32 mouse cellular contexts compared by ENCODE assay signal in the genomic region with DNA sequence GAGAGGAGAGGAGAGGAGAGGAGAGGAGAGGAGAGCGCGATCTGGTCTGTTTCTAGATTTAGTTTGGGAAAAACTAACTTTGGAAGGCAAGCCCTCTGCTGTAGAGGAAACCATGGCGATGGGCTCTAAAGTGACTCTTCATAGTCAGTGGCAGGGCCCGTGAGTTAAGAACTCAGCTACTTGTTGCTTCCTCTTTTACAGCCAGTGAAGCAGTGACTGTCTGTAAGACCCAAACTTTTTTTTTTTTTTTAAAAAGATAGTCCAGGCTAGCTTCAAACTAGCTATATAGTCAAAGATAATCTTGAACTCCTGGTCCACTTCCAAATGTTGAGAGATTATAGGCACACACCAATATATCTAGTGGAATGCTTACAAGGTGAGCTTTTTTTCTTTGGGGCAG. TPM values are rescaled to one million over a fixed set of nuclear protein-coding genes. Genes with fewer than 3 reads are reported as not detected.
A peak's percentile ranks its signal among the peaks of the same experiment; 100 is the strongest.
DNase-seq lines count a peak whose midpoint lies in the region; ATAC-seq lines count a peak whose summit lies in the region.
"Had no signal": no experiment of that assay in that cellular context is flagged by ENCODE, and none has a peak within 500 bp of the region (broad histone marks: within the 10 kb centered on the region; RNA-seq: fewer than 3 reads in every experiment).

No protein-coding gene starts in this region.

- ATAC-seq in liver, embryonic 13.5 days (ENCODE audit: low read depth) = no peak
- ATAC-seq in liver, embryonic 12.5 days = no peak
- ATAC-seq in common myeloid progenitor, adult 5-6 weeks (replicated peaks; ENCODE audit: low read depth, poor library complexity, severe bottlenecking) = peak; percentile 62
- ATAC-seq in megakaryocyte progenitor cell, adult 5-6 weeks (replicated peaks; ENCODE audit: poor library complexity) = peak; percentile 36; the same call in 1 of the 2 replicates
- ATAC-seq: hindbrain, postnatal 0 days; intestine, embryonic 15.5 days had no signal

- no peak overlapping the region for H3K9ac ChIP-seq in liver, embryonic 13.5 days
- no peak overlapping the region for H3K9ac ChIP-seq in liver, embryonic 12.5 days
- H3K9ac ChIP-seq: embryonic facial prominence, embryonic 15.5 days; forebrain, embryonic 12.5 days; heart, embryonic 13.5 days; hindbrain, embryonic 12.5 days; intestine, embryonic 15.5 days; limb, embryonic 15.5 days; liver, embryonic 15.5 days; lung, embryonic 14.5 days; midbrain, embryonic 12.5 days; neural tube, embryonic 12.5 days had no signal

- peak overlapping the region; percentile 9; the same call in 1 of the 2 replicates for H3K27ac ChIP-seq in liver, embryonic 13.5 days
- no peak overlapping the region for H3K27ac ChIP-seq in liver, embryonic 12.5 days
- H3K27ac ChIP-seq: embryonic facial prominence, embryonic 10.5 days; forebrain, embryonic 12.5 days; heart, adult 2 months; heart, embryonic 13.5 days; hindbrain, embryonic 12.5 days; hindbrain, postnatal 0 days; intestine, embryonic 15.5 days; kidney, postnatal 0 days; limb, embryonic 10.5 days; limb, embryonic 15.5 days; liver, embryonic 15.5 days; neural tube, embryonic 12.5 days had no signal

- H3K36me3 ChIP-seq in liver, embryonic 13.5 days = peaks cover 51% of the 10 kb centered on the region
- peaks cover 65% of the 10 kb centered on the region for H3K36me3 ChIP-seq in liver, embryonic 12.5 days

- H3K27me3 ChIP-seq in liver, embryonic 13.5 days = no peaks in the 10 kb centered on the region
- no peaks in the 10 kb centered on the region for H3K27me3 ChIP-seq in liver, embryonic 12.5 days (replicated peaks)
- H3K27me3 ChIP-seq: embryonic facial prominence, embryonic 15.5 days; forebrain, embryonic 12.5 days; heart, embryonic 13.5 days; hindbrain, embryonic 12.5 days; intestine, embryonic 15.5 days; limb, embryonic 15.5 days; liver, embryonic 15.5 days; midbrain, embryonic 12.5 days; neural tube, embryonic 12.5 days had no signal

- no peak overlapping the region for H3K4me3 ChIP-seq in liver, embryonic 13.5 days (replicated peaks)
- H3K4me3 ChIP-seq in liver, embryonic 12.5 days = no peak overlapping the region
- H3K4me3 ChIP-seq: embryonic facial prominence, embryonic 10.5 days; embryonic facial prominence, embryonic 15.5 days; forebrain, embryonic 12.5 days; heart, adult 2 months; heart, embryonic 13.5 days; hindbrain, embryonic 12.5 days; intestine, embryonic 15.5 days; limb, embryonic 10.5 days; limb, embryonic 15.5 days; liver, embryonic 15.5 days; midbrain, embryonic 12.5 days; myocyte; neural tube, embryonic 12.5 days had no signal

- DNase-seq in liver, embryonic 13.5 days = no peak
- no peak for DNase-seq in gastrocnemius, postnatal 25 days
- no peak for DNase-seq in thymus, postnatal 10 days (ENCODE audit: low spot score in 2 of 2)
- DNase-seq in heart, postnatal 4 days = no peak
- DNase-seq: adrenal gland, postnatal 25 days; cerebellum, adult 11-12 months; cerebellum, adult 9-11 months; gastrocnemius, postnatal 36 days; heart, adult 2 months; heart, postnatal 10 days; kidney, adult 2 months; layer of hippocampus, postnatal 36 days; lung, embryonic 14.5 days; lung, postnatal 14 days; thymus, postnatal 25 days had no signal

- no peaks in the 10 kb centered on the region for H3K9me3 ChIP-seq in liver, embryonic 13.5 days (replicated peaks)
- H3K9me3 ChIP-seq in liver, embryonic 12.5 days (replicated peaks) = no peaks in the 10 kb centered on the region
- H3K9me3 ChIP-seq: embryonic facial prominence, embryonic 10.5 days; embryonic facial prominence, embryonic 15.5 days; forebrain, embryonic 12.5 days; heart, embryonic 13.5 days; hindbrain, embryonic 12.5 days; intestine, embryonic 15.5 days; limb, embryonic 10.5 days; limb, embryonic 15.5 days; liver, embryonic 15.5 days; midbrain, embryonic 12.5 days; neural tube, embryonic 12.5 days had no signal

- H3K4me2 ChIP-seq in liver, embryonic 13.5 days = no peak overlapping the region
- H3K4me2 ChIP-seq in liver, embryonic 12.5 days = no peak overlapping the region
- H3K4me2 ChIP-seq: embryonic facial prominence, embryonic 15.5 days; forebrain, embryonic 12.5 days; heart, embryonic 13.5 days; hindbrain, embryonic 12.5 days; intestine, embryonic 15.5 days; limb, embryonic 15.5 days; liver, embryonic 15.5 days; lung, embryonic 14.5 days; neural tube, embryonic 12.5 days had no signal

- WGBS in liver, embryonic 13.5 days (ENCODE audit: insufficient replicate concordance) = 46% methylated on average over 4 of the region's 4 CpGs
- WGBS in liver, embryonic 12.5 days (ENCODE audit: insufficient replicate concordance) = 55% methylated on average over 4 of the region's 4 CpGs

- peaks cover 69% of the 10 kb centered on the region for H3K4me1 ChIP-seq in liver, embryonic 13.5 days (replicated peaks)
- H3K4me1 ChIP-seq in liver, embryonic 12.5 days = peaks cover 58% of the 10 kb centered on the region

RNA-seq across cellular contexts. Expression of a gene that starts 22.3 kb away (rescaled TPM):
- 10.4 and 13.3 TPM in 2 replicates for polyA plus RNA-seq in liver, embryonic 13.5 days (2015; fragmentation: Nextera tagmentation; extraction: Ambion mirVana)
- polyA plus RNA-seq in liver, embryonic 12.5 days (2016; fragmentation: Nextera tagmentation; extraction: Ambion mirVana) = 12.1 and 14.8 TPM in 2 replicates
- total RNA-seq in common myeloid progenitor, adult 5-6 weeks (2017) = 17.6 and 24.2 TPM in 2 replicates
- 27.9 and 29.6 TPM in 2 replicates for total RNA-seq in megakaryocyte progenitor cell, adult 5-6 weeks (2015)
- total RNA-seq in megakaryocyte progenitor cell, adult 5-6 weeks (2017) = 12.2 and 14.5 TPM in 2 replicates
- total RNA-seq in gastrocnemius, postnatal 25 days (2021) = 10 to 100 TPM; 22.2 to 29.7 TPM
- 10 to 100 TPM; 51.7 to 56.7 TPM for total RNA-seq in heart, postnatal 4 days (2021)

Comparison
In these comparisons a context has a peak if more than half of its experiments do, and no peak if none do; other contexts are left out.
1. ATAC-seq: peak in common myeloid progenitor, adult 5-6 weeks (single experiment) and megakaryocyte progenitor cell, adult 5-6 weeks (single experiment); none in liver, embryonic 13.5 days (single experiment) and liver, embryonic 12.5 days (single experiment).